Mouse (Mus musculus): Measurements from ENCODE around the gene Usp21. TPM values are rescaled to one million over a fixed set of nuclear protein-coding genes. Genes with fewer than 3 reads are reported as not detected.
A peak's percentile ranks its signal among the peaks of the same experiment; 100 is the strongest.

Usp21 gene
- polyA plus RNA-seq, 1 experiment = 60.0 TPM

DNA sequence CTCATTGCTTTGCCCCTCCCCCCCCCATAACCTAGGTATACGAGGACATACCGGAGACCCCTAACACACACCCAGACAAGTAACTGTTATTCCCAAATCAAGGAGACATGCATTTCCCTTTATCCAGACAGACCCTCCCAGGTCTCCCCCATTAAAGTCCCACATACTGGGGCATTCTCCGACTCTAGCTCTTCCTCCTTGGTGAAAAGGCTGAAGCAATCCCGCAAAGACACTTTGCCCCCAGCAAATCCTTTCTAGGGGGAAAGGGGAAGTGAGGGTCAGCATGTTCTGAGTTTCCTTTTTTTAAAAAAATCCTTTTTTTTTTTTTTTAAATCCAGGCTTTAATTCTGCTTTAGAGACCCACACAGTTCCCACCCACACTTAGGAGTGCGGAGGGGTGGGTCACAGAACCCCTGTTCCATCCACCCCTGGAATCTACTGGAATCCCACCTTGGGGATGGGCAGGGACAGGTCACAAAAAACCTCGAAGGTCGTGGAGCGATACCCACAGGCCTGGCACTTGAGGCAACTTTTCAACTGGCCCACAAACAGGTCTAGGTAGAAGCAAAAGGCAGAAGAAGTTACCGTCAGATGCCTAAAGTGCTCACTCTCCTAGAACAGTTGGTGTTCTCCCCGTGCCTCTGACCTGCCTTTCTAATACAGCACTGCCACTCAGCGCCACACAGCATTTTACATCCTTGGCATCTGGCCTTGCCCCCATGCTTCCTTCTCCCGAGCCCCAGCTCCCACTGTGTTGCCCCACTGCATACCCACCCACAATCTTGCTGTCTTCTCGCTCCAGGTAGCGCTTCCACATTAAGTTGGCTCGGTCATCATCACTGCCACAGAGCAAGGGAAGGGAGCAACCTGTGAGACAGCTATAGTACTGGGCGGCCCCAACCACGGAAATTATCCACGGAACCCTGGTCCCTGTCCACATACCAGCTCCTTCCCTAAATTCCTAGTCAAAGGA, 4.3 kb downstream of the Usp21 start:
- 73% methylated on average over 18 of the region's 18 CpGs for WGBS
- Histone ChIP-seq H3K27ac (ENCODE audit: control insufficient read depth, insufficient read depth, low read depth, low read length, poor library complexity) (no peak overlapping the region; the same call in 1 of the 2 replicates), H3K4me1 (ENCODE audit: control insufficient read depth, insufficient read depth, low read length) (peaks cover 3% of the 10 kb centered on the region), H3K4me3 (replicated peaks; ENCODE audit: control insufficient read depth, low read depth, low read length) (no peak overlapping the region)
- no peak for TF ChIP-seq CTCF (IDR thresholded peaks at IDR 0.05; ENCODE audit: control insufficient read depth, insufficient read depth, low read length)
- TF ChIP-seq POLR2A (IDR thresholded peaks at IDR 0.05; ENCODE audit: borderline replicate concordance, control insufficient read depth, low read depth, low read length) = no peak

DNA sequence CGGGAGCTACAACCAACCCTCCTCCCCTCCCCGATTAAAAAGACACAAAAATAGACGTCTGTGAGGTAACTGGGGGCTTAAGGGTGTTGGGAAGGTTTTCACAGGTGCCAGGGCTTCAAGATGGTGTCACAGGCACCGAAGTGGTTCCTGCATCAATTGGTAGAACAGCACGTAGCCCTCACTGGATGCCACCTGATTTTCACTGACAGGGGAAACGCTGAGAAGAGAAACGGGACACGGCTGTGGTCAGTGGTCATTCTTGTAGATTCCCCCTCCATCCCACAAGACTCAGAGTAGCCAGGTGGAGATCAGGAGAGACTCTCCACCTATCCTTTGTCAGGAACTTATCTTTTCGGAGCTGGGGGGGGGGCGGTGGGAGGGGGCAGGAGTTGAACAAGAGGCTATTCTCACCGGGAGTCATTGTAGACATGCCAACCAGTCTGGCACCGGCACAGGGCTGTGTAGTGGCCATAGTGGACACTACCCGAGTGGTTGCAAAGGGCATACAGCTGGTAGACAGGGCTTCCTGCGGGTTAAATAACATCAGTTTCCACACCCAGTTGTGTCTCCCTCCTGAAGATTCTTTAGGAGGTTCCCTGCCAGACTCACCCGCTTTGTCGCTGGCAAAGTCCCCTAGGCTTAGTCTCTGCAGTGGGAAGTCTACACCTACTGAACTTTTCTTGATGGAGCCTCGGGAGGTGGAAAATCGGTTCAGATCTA, 5.5 kb downstream of the Usp21 start:
- no peak for TF ChIP-seq POLR2A (IDR thresholded peaks at IDR 0.05; ENCODE audit: borderline replicate concordance, control insufficient read depth, low read depth, low read length)
- TF ChIP-seq CTCF (IDR thresholded peaks at IDR 0.05; ENCODE audit: control insufficient read depth, insufficient read depth, low read length) = no peak
- Histone ChIP-seq H3K4me1 (ENCODE audit: control insufficient read depth, insufficient read depth, low read length) (peaks cover 1% of the 10 kb centered on the region; the same call in 1 of the 2 replicates), H3K4me3 (replicated peaks; ENCODE audit: control insufficient read depth, low read depth, low read length) (peak overlapping the region; percentile 64), H3K27ac (ENCODE audit: control insufficient read depth, insufficient read depth, low read depth, low read length, poor library complexity) (peak overlapping the region; percentile 24)
- 72% methylated on average over 18 of the region's 18 CpGs for WGBS

DNA sequence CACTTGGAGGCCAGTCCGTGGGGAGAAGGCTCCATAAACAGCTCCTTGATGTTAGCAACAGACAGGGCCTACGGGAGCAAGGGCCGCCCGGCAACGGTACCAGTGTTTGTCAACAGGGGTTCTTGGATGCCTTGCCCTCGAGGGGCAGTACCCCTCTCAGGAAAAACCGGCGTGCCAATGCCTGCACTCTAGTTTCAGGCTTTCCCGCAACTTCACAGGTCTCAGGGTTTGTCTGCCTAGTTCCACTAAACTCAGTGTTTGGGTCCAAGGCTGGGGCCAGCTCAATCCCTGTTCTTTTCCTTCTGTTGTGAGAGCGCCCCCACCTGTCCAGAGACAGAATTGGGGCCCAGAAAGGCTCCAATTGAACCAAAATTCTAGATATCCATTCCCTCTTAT, 6.3 kb downstream of the Usp21 start:
- TF ChIP-seq POLR2A (IDR thresholded peaks at IDR 0.05; ENCODE audit: borderline replicate concordance, control insufficient read depth, low read depth, low read length) (0 out of 2 replicates have a peak, but pooled peaks have one; percentile 14), CTCF (IDR thresholded peaks at IDR 0.05; ENCODE audit: control insufficient read depth, insufficient read depth, low read length) (peak; percentile 82)
- WGBS = 2% methylated on average over 10 of the region's 10 CpGs
- peak overlapping the region; percentile 70 for H3K4me3 ChIP-seq (replicated peaks; ENCODE audit: control insufficient read depth, low read depth, low read length)
- peaks cover 1% of the 10 kb centered on the region; the same call in 1 of the 2 replicates for H3K4me1 ChIP-seq (ENCODE audit: control insufficient read depth, insufficient read depth, low read length)
- peak overlapping the region; percentile 85 for H3K27ac ChIP-seq (ENCODE audit: control insufficient read depth, insufficient read depth, low read depth, low read length, poor library complexity)

DNA sequence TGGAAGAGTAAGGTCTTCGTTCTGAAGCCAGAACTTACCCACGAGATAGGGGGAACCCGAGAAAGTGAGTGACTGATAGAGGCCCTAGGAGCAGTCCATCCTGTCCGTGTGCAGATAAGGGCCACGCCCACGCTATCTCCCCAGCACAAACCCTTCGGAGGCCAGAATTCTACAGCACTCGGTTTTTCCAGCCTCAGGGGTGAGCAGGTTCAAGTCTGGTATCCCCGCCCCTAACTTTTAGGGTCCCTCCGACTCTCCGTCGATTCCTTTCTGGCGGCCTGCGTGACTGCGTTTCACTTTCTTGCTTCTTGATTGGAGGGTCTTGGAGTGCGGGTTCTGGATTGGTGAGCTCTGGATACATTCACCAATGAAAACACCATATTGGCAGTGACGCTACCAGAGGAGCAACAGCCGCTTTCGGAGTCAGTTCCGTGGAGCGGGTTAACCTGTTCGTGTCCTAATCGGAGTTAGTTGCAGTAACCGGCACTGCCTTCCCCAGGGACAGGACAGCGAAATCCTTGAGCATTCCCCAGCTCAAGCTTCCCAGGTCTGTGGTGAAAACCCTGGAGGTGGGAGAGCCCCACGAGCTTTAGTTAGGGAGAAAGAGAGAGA, 6.8 kb downstream of the Usp21 start, which contains the start of gene Ppox:
Gene Ppox, minus strand, starts transcription at position 271 of the 612 bp plus-strand sequence.
- TF ChIP-seq POLR2A (IDR thresholded peaks at IDR 0.05; ENCODE audit: borderline replicate concordance, control insufficient read depth, low read depth, low read length) = 0 out of 2 replicates have a peak, but pooled peaks have one; percentile 13
- TF ChIP-seq CTCF (IDR thresholded peaks at IDR 0.05; ENCODE audit: control insufficient read depth, insufficient read depth, low read length) = peak; percentile 14; the same call in 1 of the 2 replicates
- WGBS = under 1% methylated on average over 26 of the region's 26 CpGs
- H3K27ac ChIP-seq (ENCODE audit: control insufficient read depth, insufficient read depth, low read depth, low read length, poor library complexity) = peak within 1 kb of the TSS; percentile 85

DNA sequence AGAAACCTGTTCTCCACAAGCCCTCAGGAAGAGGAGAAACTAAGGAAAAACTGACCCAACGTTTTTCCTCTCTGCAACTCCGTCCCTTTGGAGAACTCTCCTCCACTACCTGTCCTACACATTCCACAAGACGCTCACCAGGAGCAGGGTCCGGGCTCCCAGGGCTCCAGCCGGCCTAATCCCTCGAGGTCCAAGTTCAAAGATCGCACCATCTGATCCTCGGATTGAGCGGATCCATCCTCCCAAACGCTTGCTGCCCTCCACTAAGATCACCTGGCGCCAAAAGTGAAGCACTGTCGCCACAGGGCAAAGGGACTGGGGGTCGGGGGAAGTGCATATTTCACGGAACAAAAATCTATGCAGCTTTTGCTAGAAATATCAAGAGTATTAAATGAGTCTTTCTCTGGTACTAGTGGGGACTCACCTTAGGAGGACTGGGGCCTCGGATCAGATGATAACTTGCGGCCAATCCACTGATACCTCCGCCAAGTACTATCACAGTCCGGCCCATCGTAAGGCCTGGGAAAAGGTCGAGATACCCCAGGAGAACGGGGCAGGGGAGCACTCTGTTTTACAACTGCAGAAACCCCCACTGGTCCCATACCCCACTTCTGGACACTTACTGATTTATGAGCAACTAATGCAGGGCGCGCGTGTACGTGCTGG, 7.4 kb downstream of the Usp21 start:
- Histone ChIP-seq H3K4me1 (ENCODE audit: control insufficient read depth, insufficient read depth, low read length) (peaks cover 1% of the 10 kb centered on the region; the same call in 1 of the 2 replicates), H3K4me3 (replicated peaks; ENCODE audit: control insufficient read depth, low read depth, low read length) (peak overlapping the region; percentile 70), H3K27ac (ENCODE audit: control insufficient read depth, insufficient read depth, low read depth, low read length, poor library complexity) (peak overlapping the region; percentile 85)
- no peak for TF ChIP-seq POLR2A (IDR thresholded peaks at IDR 0.05; ENCODE audit: borderline replicate concordance, control insufficient read depth, low read depth, low read length)
- no peak for TF ChIP-seq CTCF (IDR thresholded peaks at IDR 0.05; ENCODE audit: control insufficient read depth, insufficient read depth, low read length)
- 5% methylated on average over 25 of the region's 25 CpGs for WGBS

More for the DNA sequence above, 6.8 kb downstream of the Usp21 start, which contains the start of gene Ppox:
- H3K4me3 ChIP-seq (replicated peaks; ENCODE audit: control insufficient read depth, low read depth, low read length) = peak within 1 kb of the TSS; percentile 70
- peaks cover 1% of the 10 kb centered on the region; the same call in 1 of the 2 replicates for H3K4me1 ChIP-seq (ENCODE audit: control insufficient read depth, insufficient read depth, low read length)

DNA sequence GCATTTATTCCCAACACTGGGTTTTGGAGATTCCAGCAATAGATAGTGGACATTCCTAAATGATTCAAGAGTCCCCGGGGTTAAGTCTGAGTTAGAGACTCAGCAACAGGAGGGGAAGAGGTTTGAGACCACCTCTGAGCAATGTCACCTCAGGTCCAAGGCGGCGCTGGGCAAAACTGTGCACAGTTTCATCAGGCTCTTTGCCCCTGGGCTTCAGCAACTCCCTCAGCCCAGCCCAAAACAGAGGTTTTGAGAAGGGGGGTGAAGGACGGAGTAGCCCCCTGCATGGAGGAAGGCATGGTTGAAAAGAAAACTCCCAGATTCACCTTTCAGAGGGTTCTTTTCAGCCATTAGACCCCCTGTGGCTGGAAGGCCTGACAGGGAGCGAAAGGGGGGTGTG, 8.1 kb downstream of the Usp21 start:
- H3K4me3 ChIP-seq (replicated peaks; ENCODE audit: control insufficient read depth, low read depth, low read length) = peak overlapping the region; percentile 70
- WGBS = 80% methylated on average over 5 of the region's 5 CpGs
- peaks cover 1% of the 10 kb centered on the region; the same call in 1 of the 2 replicates for H3K4me1 ChIP-seq (ENCODE audit: control insufficient read depth, insufficient read depth, low read length)
- peak overlapping the region; percentile 85 for H3K27ac ChIP-seq (ENCODE audit: control insufficient read depth, insufficient read depth, low read depth, low read length, poor library complexity)
- no peak for TF ChIP-seq CTCF (IDR thresholded peaks at IDR 0.05; ENCODE audit: control insufficient read depth, insufficient read depth, low read length)
- TF ChIP-seq POLR2A (IDR thresholded peaks at IDR 0.05; ENCODE audit: borderline replicate concordance, control insufficient read depth, low read depth, low read length) = no peak

DNA sequence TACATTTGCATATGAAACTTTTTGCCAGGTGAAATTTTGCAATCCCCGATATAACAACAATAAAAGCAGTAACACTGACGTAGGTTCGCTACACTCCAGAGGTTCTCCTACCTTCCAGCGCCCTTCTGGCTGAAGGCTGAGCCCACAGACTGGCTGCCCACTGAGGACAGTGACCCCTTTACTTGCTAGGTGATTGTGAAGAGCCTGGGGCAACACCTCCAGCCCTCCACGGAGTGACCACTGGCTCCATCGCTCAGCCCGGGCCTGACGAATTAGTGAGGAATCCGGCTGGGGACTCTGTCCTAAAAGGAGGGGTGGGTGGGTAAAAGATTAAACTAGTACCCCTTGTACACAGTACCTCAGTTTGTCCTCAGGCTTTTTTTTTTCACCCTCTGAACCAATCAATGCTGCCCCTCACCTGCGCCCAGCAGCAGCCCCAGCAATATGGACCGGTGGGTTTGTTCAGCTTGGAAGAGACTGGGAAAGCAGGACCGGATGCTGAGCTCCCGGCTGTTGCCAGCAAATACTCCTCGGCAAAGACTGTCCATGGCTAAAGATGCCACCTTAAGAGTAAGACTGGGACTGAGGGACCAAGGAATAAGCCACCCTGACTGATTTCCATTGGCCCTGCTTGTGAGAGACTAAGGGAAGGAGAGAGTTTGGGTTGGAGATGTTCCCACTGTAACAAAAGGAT, 8.6 kb downstream of the Usp21 start:
- TF ChIP-seq POLR2A (IDR thresholded peaks at IDR 0.05; ENCODE audit: borderline replicate concordance, control insufficient read depth, low read depth, low read length) (no peak), CTCF (IDR thresholded peaks at IDR 0.05; ENCODE audit: control insufficient read depth, insufficient read depth, low read length) (no peak)
- Histone ChIP-seq H3K4me1 (ENCODE audit: control insufficient read depth, insufficient read depth, low read length) (peaks cover 1% of the 10 kb centered on the region; the same call in 1 of the 2 replicates), H3K27ac (ENCODE audit: control insufficient read depth, insufficient read depth, low read depth, low read length, poor library complexity) (no peak overlapping the region), H3K4me3 (replicated peaks; ENCODE audit: control insufficient read depth, low read depth, low read length) (peak overlapping the region; percentile 70)
- WGBS = 92% methylated on average over 14 of the region's 14 CpGs

Data from bone marrow, adult 2 months (tissue).